Mouse (Mus musculus) forelimb bud, embryonic 11.5 days (tissue): Measurements from ENCODE around the gene Fbxw13.
"Not testable (repeated sequence)": the region's sequence is repeated elsewhere in the genome, so short reads cannot be mapped to it uniquely, and the experiment has no call there.

Source experiments
- DNase-seq: peaks from one replicate; pipeline ENCODE4 v3.0.0-alpha.2; 2012; ENCODE audit warnings: low read depth, low spot score

Gene Fbxw13

GRCm38 (mm10) chr9:109195875-109196274 is at the start of gene Fbxw13:
TSS of gene Fbxw13 (minus strand) at chr9:109195975.
- not testable (repeated sequence) for DNase-seq

GRCm38 (mm10) chr9:109234654-109235053 is 38.9 kb upstream of the Fbxw13 start, which contains the start of gene Fbxw20:
TSS of gene Fbxw20 (minus strand) at chr9:109234754.
- no peak for DNase-seq

- no peak for DNase-seq
Observed at GRCm38 (mm10) chr9:109218449-109218848, 22.7 kb upstream of the Fbxw13 start.

GRCm38 (mm10) chr9:109201347-109201746 is 5.6 kb upstream of the Fbxw13 start:
- DNase-seq: not testable (repeated sequence)

- DNase-seq: no peak
Observed at GRCm38 (mm10) chr9:109200349-109200748, 4.6 kb upstream of the Fbxw13 start.

- DNase-seq: no peak
Observed at GRCm38 (mm10) chr9:109199353-109199752, 3.6 kb upstream of the Fbxw13 start.

- DNase-seq: no peak
Observed at GRCm38 (mm10) chr9:109177208-109177607, 18.6 kb downstream of the Fbxw13 start.

GRCm38 (mm10) chr9:109176301-109176700 is 19.5 kb downstream of the Fbxw13 start:
- DNase-seq: no peak

GRCm38 (mm10) chr9:109167316-109167715 is 28.5 kb downstream of the Fbxw13 start:
- no peak for DNase-seq

- no peak for DNase-seq
Observed at GRCm38 (mm10) chr9:109161941-109162340, 33.8 kb downstream of the Fbxw13 start, which contains the start of gene Fbxw21. TSS of gene Fbxw21 (minus strand) at chr9:109162041.

- not testable (repeated sequence) for DNase-seq
Observed at GRCm38 (mm10) chr9:109140414-109140813, 55.4 kb downstream of the Fbxw13 start.

- no peak for DNase-seq
Observed at GRCm38 (mm10) chr9:109130076-109130475, 65.7 kb downstream of the Fbxw13 start.
